8 mouse cellular contexts compared by ENCODE assay signal in the genomic region with DNA sequence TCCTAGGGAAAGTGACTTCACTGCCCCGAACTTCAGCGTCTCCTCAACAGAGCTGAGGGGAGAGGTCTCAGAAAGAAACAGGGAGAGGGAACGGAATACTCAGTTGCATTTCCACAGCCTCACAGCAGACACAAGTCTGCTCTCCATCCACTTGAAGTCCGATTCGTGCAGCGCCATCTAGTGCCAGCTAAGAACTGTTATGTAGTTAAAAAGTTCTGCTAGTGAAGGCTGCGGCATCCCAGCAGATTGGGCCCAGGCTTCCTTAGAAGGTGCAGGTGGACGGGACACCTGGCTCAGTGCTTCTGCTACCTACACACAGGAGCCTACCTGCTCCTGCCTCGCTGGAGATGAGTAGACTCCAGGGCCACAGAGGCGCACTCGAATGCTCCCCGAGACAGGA. TPM values are rescaled to one million over a fixed set of nuclear protein-coding genes. Genes with fewer than 3 reads are reported as not detected.
A peak's percentile ranks its signal among the peaks of the same experiment; 100 is the strongest.
DNase-seq lines count a peak whose midpoint lies in the region; ATAC-seq and TF ChIP-seq lines count a peak whose summit lies in the region.

No protein-coding gene starts in this region.

- 24% methylated on average over 12 of the region's 12 CpGs for WGBS in hindbrain, embryonic 10.5 days
- 26% methylated on average over 12 of the region's 12 CpGs for WGBS in hindbrain, embryonic 13.5 days
- 21% methylated on average over 12 of the region's 12 CpGs for WGBS in heart, postnatal 0 days
- WGBS in limb, embryonic 11.5 days = 26% methylated on average over 12 of the region's 12 CpGs
- WGBS in neural tube, embryonic 15.5 days = 24% methylated on average over 12 of the region's 12 CpGs

- no peak overlapping the region for H3K27ac ChIP-seq in hindbrain, embryonic 10.5 days
- no peak overlapping the region for H3K27ac ChIP-seq in hindbrain, embryonic 13.5 days
- H3K27ac ChIP-seq in MEL (ENCODE audit: control insufficient read depth, low read depth, low read length) = no peak overlapping the region
- no peak overlapping the region for H3K27ac ChIP-seq in heart, postnatal 0 days (ENCODE audit: low read depth)
- no peak overlapping the region for H3K27ac ChIP-seq in limb, embryonic 11.5 days (replicated peaks; ENCODE audit: low read depth, low read length)
- no peak overlapping the region for H3K27ac ChIP-seq in neural tube, embryonic 15.5 days (replicated peaks)

- peaks cover 38% of the 10 kb centered on the region for H3K4me1 ChIP-seq in hindbrain, embryonic 10.5 days (replicated peaks)
- H3K4me1 ChIP-seq in hindbrain, embryonic 13.5 days (replicated peaks) = peaks cover 12% of the 10 kb centered on the region
- H3K4me1 ChIP-seq in MEL (ENCODE audit: control insufficient read depth in 1 of 2, insufficient read depth in 2 of 2, low read length in 2 of 2) = no peaks in the 10 kb centered on the region
- H3K4me1 ChIP-seq in heart, postnatal 0 days (ENCODE audit: control insufficient read depth, insufficient read depth) = peaks cover 5% of the 10 kb centered on the region; the same call in 1 of the 2 replicates
- peaks cover 20% of the 10 kb centered on the region for H3K4me1 ChIP-seq in limb, embryonic 11.5 days (ENCODE audit: control insufficient read depth, insufficient read depth, low read length)
- H3K4me1 ChIP-seq in neural tube, embryonic 15.5 days = peaks cover 8% of the 10 kb centered on the region

- peak in 2 of 3 experiments; percentile 24; a peak in 3 of 6 replicates for TF ChIP-seq CTCF in MEL (IDR thresholded peaks at IDR 0.05 in 2 of 3, conservative IDR thresholded peaks at IDR 0.05 in 1 of 3; ENCODE audit: control insufficient read depth in 1 of 3, insufficient read depth in 1 of 3, low read depth in 2 of 3, low read length in 3 of 3, poor library complexity in 1 of 3, severe bottlenecking in 1 of 3)
- TF ChIP-seq CTCF in heart, postnatal 0 days (IDR thresholded peaks at IDR 0.05; ENCODE audit: low read depth) = peak; percentile 56

- H3K79me2 ChIP-seq in MEL (ENCODE audit: control insufficient read depth, insufficient read depth, low read length, poor library complexity) = no peaks in the 10 kb centered on the region

- no peak overlapping the region for H3K4me3 ChIP-seq in hindbrain, embryonic 10.5 days
- H3K4me3 ChIP-seq in hindbrain, embryonic 13.5 days = no peak overlapping the region
- H3K4me3 ChIP-seq in MEL (ENCODE audit: control insufficient read depth in 1 of 2, insufficient read depth in 1 of 2, low read depth in 2 of 2, low read length in 2 of 2) = no peak overlapping the region
- no peak overlapping the region for H3K4me3 ChIP-seq in heart, postnatal 0 days (ENCODE audit: low read depth, low read length)
- no peak overlapping the region for H3K4me3 ChIP-seq in limb, embryonic 11.5 days (ENCODE audit: low read depth, low read length)
- H3K4me3 ChIP-seq in neural tube, embryonic 15.5 days (replicated peaks) = no peak overlapping the region

- no peak for TF ChIP-seq POLR2A in MEL (IDR thresholded peaks at IDR 0.05; ENCODE audit: control insufficient read depth in 1 of 2, insufficient read depth in 1 of 2, low read depth in 1 of 2, low read length in 2 of 2, poor library complexity in 1 of 2)

- no peak for TF ChIP-seq EP300 in MEL (IDR thresholded peaks at IDR 0.05; ENCODE audit: low read depth in 1 of 2, low read length in 2 of 2)
- TF ChIP-seq EP300 in heart, postnatal 0 days (IDR thresholded peaks at IDR 0.05; ENCODE audit: low read depth) = no peak

- TF ChIP-seq RAD21 in MEL (IDR thresholded peaks at IDR 0.05; ENCODE audit: low read depth, low read length) = no peak; the same call in none of the 2 replicates

- DNase-seq in hindbrain, embryonic 10.5 days (ENCODE audit: low spot score) = peak; percentile 59
- DNase-seq in MEL (ENCODE audit: low read depth, low spot score) = peak; percentile 12
- DNase-seq in cerebellum, postnatal 10 days = peak; percentile 77
- peak; percentile 40 for DNase-seq in heart, postnatal 0 days (ENCODE audit: low spot score)
- peak; percentile 76 for DNase-seq in limb, embryonic 11.5 days (ENCODE audit: low spot score)
- DNase-seq in B cell, adult 2 months = no peak

- H3K36me3 ChIP-seq in hindbrain, embryonic 10.5 days = no peaks in the 10 kb centered on the region
- H3K36me3 ChIP-seq in hindbrain, embryonic 13.5 days = no peaks in the 10 kb centered on the region
- H3K36me3 ChIP-seq in MEL (ENCODE audit: control insufficient read depth in 1 of 2, insufficient read depth in 2 of 2, low read length in 2 of 2) = no peaks in the 10 kb centered on the region
- H3K36me3 ChIP-seq in heart, postnatal 0 days (replicated peaks; ENCODE audit: control insufficient read depth, insufficient read depth, low read length) = no peaks in the 10 kb centered on the region
- H3K36me3 ChIP-seq in limb, embryonic 11.5 days (ENCODE audit: control insufficient read depth, insufficient read depth, low read length) = no peaks in the 10 kb centered on the region
- no peaks in the 10 kb centered on the region for H3K36me3 ChIP-seq in neural tube, embryonic 15.5 days

- peaks cover 40% of the 10 kb centered on the region for H3K27me3 ChIP-seq in hindbrain, embryonic 10.5 days (ENCODE audit: insufficient read depth, poor library complexity, severe bottlenecking)
- peaks cover 35% of the 10 kb centered on the region for H3K27me3 ChIP-seq in hindbrain, embryonic 13.5 days
- no peaks in the 10 kb centered on the region for H3K27me3 ChIP-seq in MEL (ENCODE audit: control insufficient read depth in 1 of 2, insufficient read depth in 2 of 2, low read length in 2 of 2)
- H3K27me3 ChIP-seq in heart, postnatal 0 days (ENCODE audit: control insufficient read depth, insufficient read depth, low read length) = peaks cover 36% of the 10 kb centered on the region
- H3K27me3 ChIP-seq in limb, embryonic 11.5 days (ENCODE audit: control insufficient read depth, insufficient read depth, low read length) = peaks cover 4% of the 10 kb centered on the region; the same call in 1 of the 2 replicates
- peaks cover 17% of the 10 kb centered on the region for H3K27me3 ChIP-seq in neural tube, embryonic 15.5 days (replicated peaks)

- no peaks in the 10 kb centered on the region for H3K9me3 ChIP-seq in hindbrain, embryonic 10.5 days
- no peaks in the 10 kb centered on the region for H3K9me3 ChIP-seq in hindbrain, embryonic 13.5 days
- H3K9me3 ChIP-seq in MEL (replicated peaks; ENCODE audit: insufficient read depth, low read length) = no peaks in the 10 kb centered on the region
- H3K9me3 ChIP-seq in heart, postnatal 0 days (replicated peaks; ENCODE audit: control insufficient read depth, low read length) = no peaks in the 10 kb centered on the region
- no peaks in the 10 kb centered on the region for H3K9me3 ChIP-seq in limb, embryonic 11.5 days (ENCODE audit: control insufficient read depth, low read length)
- no peaks in the 10 kb centered on the region for H3K9me3 ChIP-seq in neural tube, embryonic 15.5 days (replicated peaks)

- no peak overlapping the region for H3K9ac ChIP-seq in hindbrain, embryonic 13.5 days
- no peak overlapping the region for H3K9ac ChIP-seq in MEL (ENCODE audit: control insufficient read depth, low read depth, low read length, poor library complexity, severe bottlenecking)
- no peak overlapping the region for H3K9ac ChIP-seq in heart, postnatal 0 days (replicated peaks; ENCODE audit: low read depth, low read length)
- no peak overlapping the region for H3K9ac ChIP-seq in limb, embryonic 11.5 days (ENCODE audit: low read length)
- no peak overlapping the region for H3K9ac ChIP-seq in neural tube, embryonic 15.5 days (replicated peaks)

- no peak overlapping the region for H3K4me2 ChIP-seq in hindbrain, embryonic 13.5 days
- no peak overlapping the region for H3K4me2 ChIP-seq in heart, postnatal 0 days (ENCODE audit: low read depth, low read length)
- H3K4me2 ChIP-seq in limb, embryonic 11.5 days (ENCODE audit: low read depth, severe bottlenecking) = no peak overlapping the region
- no peak overlapping the region for H3K4me2 ChIP-seq in neural tube, embryonic 15.5 days

- no peak for ATAC-seq in hindbrain, embryonic 13.5 days (ENCODE audit: low FRiP score)
- ATAC-seq in heart, postnatal 0 days (ENCODE audit: insufficient read depth, low read depth) = peak; percentile 36; the same call in 1 of the 2 replicates
- no peak for ATAC-seq in limb, embryonic 11.5 days (ENCODE audit: insufficient number of reproducible peaks, low FRiP score, low TSS enrichment, low read depth)
- peak; percentile 54; the same call in 1 of the 2 replicates for ATAC-seq in neural tube, embryonic 15.5 days (ENCODE audit: low FRiP score)

TF ChIP-seq in MEL, 35 proteins besides CTCF, POLR2A, EP300 and RAD21 (continues in another document):
- no peak for TF ChIP-seq MAZ (IDR thresholded peaks at IDR 0.05; ENCODE audit: low read depth, low read length)
- TF ChIP-seq TAL1 (IDR thresholded peaks at IDR 0.05; ENCODE audit: low read length) = no peak
- TF ChIP-seq CHD1 (IDR thresholded peaks at IDR 0.05; ENCODE audit: low read depth, low read length) = no peak
- TF ChIP-seq MXI1 (IDR thresholded peaks at IDR 0.05; ENCODE audit: low read depth, low read length) = no peak
- TF ChIP-seq RCOR1 (IDR thresholded peaks at IDR 0.05; ENCODE audit: low read depth, low read length) = no peak

RNA-seq across cellular contexts. Expression of a gene that starts 0.8 kb away (rescaled TPM):
- 7.1 and 11.1 TPM in 2 replicates for polyA plus RNA-seq in hindbrain, embryonic 10.5 days (2016; fragmentation: Nextera tagmentation; extraction: Ambion mirVana)
- polyA plus RNA-seq in hindbrain, embryonic 13.5 days (2015; fragmentation: Nextera tagmentation; extraction: Ambion mirVana) = 39.9 and 42.1 TPM in 2 replicates
- total RNA-seq in MEL (2012; rRNA removed) = not detected in 2 replicates
- not detected for polyA plus RNA-seq in MEL (2012; ENCODE audit: insufficient read depth in 1 of 2, insufficient read length in 2 of 2, low read depth in 1 of 2, low replicate concordance in 2 of 2, missing spikeins in 1 of 2)
- 4.0 TPM in 1 of 2 replicates, not detected in the other for total RNA-seq in heart, postnatal 0 days (2014; rRNA removed; ENCODE audit: low replicate concordance)
- 3.4 and 3.6 TPM in 2 replicates for polyA plus RNA-seq in heart, postnatal 0 days (2015; fragmentation: Nextera tagmentation; extraction: Ambion mirVana)
- 4.2 and 4.3 TPM in 2 replicates for polyA plus RNA-seq in limb, embryonic 11.5 days (2014; fragmentation: Nextera tagmentation; extraction: Ambion mirVana)
- 47.1 and 57.2 TPM in 2 replicates for polyA plus RNA-seq in neural tube, embryonic 15.5 days (2015; fragmentation: Nextera tagmentation; extraction: Ambion mirVana)

RNA-seq across cellular contexts. Expression of a gene that starts 39.7 kb away (rescaled TPM):
- polyA plus RNA-seq in hindbrain, embryonic 10.5 days (2016; fragmentation: Nextera tagmentation; extraction: Ambion mirVana) = 12.6 and 17.3 TPM in 2 replicates
- polyA plus RNA-seq in hindbrain, embryonic 13.5 days (2015; fragmentation: Nextera tagmentation; extraction: Ambion mirVana) = 12.0 and 14.3 TPM in 2 replicates
- total RNA-seq in MEL (2012; rRNA removed) = not detected in 2 replicates
- polyA plus RNA-seq in MEL (2012; ENCODE audit: insufficient read depth in 1 of 2, insufficient read length in 2 of 2, low read depth in 1 of 2, low replicate concordance in 2 of 2, missing spikeins in 1 of 2) = under 1 TPM in 1 of 2 experiments, not detected in 1; 0.15 TPM
- 4.6 and 9.7 TPM in 2 replicates for total RNA-seq in heart, postnatal 0 days (2014; rRNA removed; ENCODE audit: low replicate concordance)
- polyA plus RNA-seq in heart, postnatal 0 days (2015; fragmentation: Nextera tagmentation; extraction: Ambion mirVana) = 7.7 and 8.8 TPM in 2 replicates
- 12.9 and 15.7 TPM in 2 replicates for polyA plus RNA-seq in limb, embryonic 11.5 days (2014; fragmentation: Nextera tagmentation; extraction: Ambion mirVana)
- polyA plus RNA-seq in neural tube, embryonic 15.5 days (2015; fragmentation: Nextera tagmentation; extraction: Ambion mirVana) = 17.0 and 18.4 TPM in 2 replicates

Comparison
In these comparisons a context has a peak if more than half of its experiments do, and no peak if none do; other contexts are left out.
1. DNase-seq: peak in hindbrain, embryonic 10.5 days (single experiment), MEL (single experiment), cerebellum, postnatal 10 days (2 of 2), heart, postnatal 0 days (single experiment) and limb, embryonic 11.5 days (single experiment); none in B cell, adult 2 months (0 of 2).
2. ATAC-seq: peak in heart, postnatal 0 days (single experiment) and neural tube, embryonic 15.5 days (single experiment); none in hindbrain, embryonic 13.5 days (single experiment) and limb, embryonic 11.5 days (single experiment).